Mouse (Mus musculus) stomach, postnatal 0 days (tissue): ENCODE data around the gene Pop5. TPM values are rescaled to one million over a fixed set of nuclear protein-coding genes. Genes with fewer than 3 reads are reported as not detected.

Experiments used
- ATAC-seq: fragments of 200-750 bp; cut with Nextera tagmentation; 2 replicates; pipeline ENCODE4 v1.8.0; 2017; ENCODE audit not compliant: low FRiP score, low TSS enrichment
- DNase-seq: peaks from one replicate; pipeline ENCODE4 v3.0.0-alpha.2; 2016; ENCODE audit warnings: low spot score
- H3K27ac ChIP-seq: fragments of 300-500 bp; sonication (generic); replicated peaks from 2 replicates; pipeline ENCODE4 v1.5.1; 2014; ENCODE audit warnings: mild to moderate bottlenecking, control low read depth
- H3K27me3 ChIP-seq: fragments of 300-500 bp; sonication (generic); 2 replicates; pipeline ENCODE4 v1.6.1; 2014; ENCODE audit warnings: low read length; ENCODE audit not compliant: control insufficient read depth, insufficient read depth
- H3K36me3 ChIP-seq: fragments of 300-500 bp; sonication (generic); 2 replicates; pipeline ENCODE4 v1.6.1; 2014; ENCODE audit warnings: low read length, mixed read lengths; ENCODE audit not compliant: control insufficient read depth, insufficient read depth
- H3K4me1 ChIP-seq: fragments of 300-500 bp; sonication (generic); replicated peaks from 2 replicates; pipeline ENCODE4 v1.6.1; 2014; ENCODE audit warnings: antibody characterized with exemption; ENCODE audit not compliant: control insufficient read depth, insufficient read depth
- H3K4me2 ChIP-seq: fragments of 300-500 bp; sonication (generic); replicated peaks from 2 replicates; pipeline ENCODE4 v1.6.1; 2014; ENCODE audit warnings: low read depth, mild to moderate bottlenecking, control low read depth, moderate library complexity
- H3K4me3 ChIP-seq: fragments of 300-500 bp; sonication (generic); 2 replicates; pipeline ENCODE4 v1.5.1; 2014; ENCODE audit warnings: low read depth, low read length, control low read depth
- H3K9ac ChIP-seq: fragments of 300-500 bp; sonication (generic); 2 replicates; pipeline ENCODE4 v1.6.1; 2014; ENCODE audit warnings: mild to moderate bottlenecking, low read length, control low read depth, mixed read lengths
- H3K9me3 ChIP-seq: fragments of 300-500 bp; sonication (generic); 2 replicates; pipeline ENCODE4 v1.6.1; 2016; ENCODE audit warnings: low read length; ENCODE audit not compliant: control insufficient read depth
- CTCF ChIP-seq: IDR thresholded peaks from 2 replicates; pipeline ENCODE4 v1.5.1; 2016; ENCODE audit warnings: antibody characterized with exemption, low read depth, mild to moderate bottlenecking, moderate library complexity
- EP300 ChIP-seq: optimal IDR thresholded peaks from 2 replicates; pipeline ENCODE3; 2016; ENCODE audit warnings: antibody characterized with exemption
- WGBS: fragments of 180-500 bp; shearing (Covaris S2); extraction: QIAGEN DNeasy Blood & Tissue Kit; methylation state at CpG from one replicate; pipeline ENCODE4 v1.1.7; 2014; 5-methylcytosine and 5-hydroxymethylcytosine counted together
- polyA plus RNA-seq: library from polyadenylated mRNA; unstranded; fragments of >200 nt; fragmentation: Nextera tagmentation; extraction: Ambion mirVana; gene quantifications from 2 replicates; pipeline ENCODE4 v1.2.1, GENCODE M21; 2015

Gene Pop5
- polyA plus RNA-seq, 1 experiment from 2014 or later = 83.9 TPM

GRCm38 (mm10) chr5:115284735-115285134 is 49.1 kb downstream of the Pop5 start:
- H3K36me3 ChIP-seq = peaks cover 3% of the 10 kb centered on the region; the same call in 1 of the 2 replicates
- H3K4me3 ChIP-seq = no peak overlapping the region
- no peak overlapping the region for H3K27ac ChIP-seq
- 81% methylated on average over 3 of the region's 3 CpGs for WGBS
- no peak for DNase-seq
- ATAC-seq = no peak
- H3K4me1 ChIP-seq = peaks cover 3% of the 10 kb centered on the region; the same call in 1 of the 2 replicates
- no peaks in the 10 kb centered on the region for H3K9me3 ChIP-seq
- H3K4me2 ChIP-seq = no peak overlapping the region
- TF ChIP-seq CTCF = peak; percentile 64
- no peak for TF ChIP-seq EP300
- H3K9ac ChIP-seq = no peak overlapping the region
- no peaks in the 10 kb centered on the region for H3K27me3 ChIP-seq

GRCm38 (mm10) chr5:115294173-115294572 is 58.5 kb downstream of the Pop5 start:
- Histone ChIP-seq H3K36me3 (peaks cover 13% of the 10 kb centered on the region), H3K9ac (no peak overlapping the region), H3K4me1 (peaks cover 2% of the 10 kb centered on the region; the same call in 1 of the 2 replicates), H3K4me2 (no peak overlapping the region), H3K27me3 (no peaks in the 10 kb centered on the region), H3K9me3 (no peaks in the 10 kb centered on the region), H3K27ac (no peak overlapping the region), H3K4me3 (no peak overlapping the region)
- peak; percentile 49 for TF ChIP-seq CTCF
- no peak for TF ChIP-seq EP300
- ATAC-seq (no peak), DNase-seq (no peak)
- 92% methylated on average over 8 of the region's 8 CpGs for WGBS

Other genes starting within 250 kb of the Pop5 start
- gene Sppl3, start 224.7 kb upstream of the Pop5 start, polyA plus RNA-seq = 25.2 and 39.8 TPM in 2 replicates
- 17.9 and 22.2 TPM in 2 replicates for gene Gm10401, start 137.5 kb upstream of the Pop5 start, polyA plus RNA-seq
- 70.6 and 73.8 TPM in 2 replicates for gene Acads, start 116.5 kb upstream of the Pop5 start, polyA plus RNA-seq
- gene Unc119b, start 100.9 kb upstream of the Pop5 start, polyA plus RNA-seq = 12.7 and 12.9 TPM in 2 replicates
- gene Mlec, start 77.7 kb upstream of the Pop5 start, polyA plus RNA-seq = 30.4 and 34.0 TPM in 2 replicates
- gene Cabp1, start 41.5 kb upstream of the Pop5 start, polyA plus RNA-seq = 0.44 and 0.67 TPM in 2 replicates
- gene Rnf10, start 37.1 kb downstream of the Pop5 start, polyA plus RNA-seq = 84.0 and 93.0 TPM in 2 replicates
- gene Coq5, start 43.8 kb downstream of the Pop5 start, polyA plus RNA-seq = 32.6 and 32.9 TPM in 2 replicates
- 1,661 and 1,792 TPM in 2 replicates for gene Dynll1, start 65.2 kb downstream of the Pop5 start, polyA plus RNA-seq
- gene Srsf9, start 91.3 kb downstream of the Pop5 start, polyA plus RNA-seq = 121 and 129 TPM in 2 replicates
- gene Gatc, start 105.3 kb downstream of the Pop5 start, polyA plus RNA-seq = 12.9 and 14.7 TPM in 2 replicates
- 63.3 and 65.4 TPM in 2 replicates for gene Triap1, start 105.4 kb downstream of the Pop5 start, polyA plus RNA-seq
- 1,431 and 1,574 TPM in 2 replicates for gene Cox6a1, start 113.1 kb downstream of the Pop5 start, polyA plus RNA-seq
- gene Msi1, start 193.8 kb downstream of the Pop5 start, polyA plus RNA-seq = 3.2 and 3.6 TPM in 2 replicates
- 464 and 489 TPM in 2 replicates for gene Pla2g1b, start 230.4 kb downstream of the Pop5 start, polyA plus RNA-seq
- gene Sirt4, start 248.9 kb downstream of the Pop5 start, polyA plus RNA-seq = 10.1 and 11.5 TPM in 2 replicates